19 mouse cellular contexts compared by ENCODE assay signal in the genomic region with DNA sequence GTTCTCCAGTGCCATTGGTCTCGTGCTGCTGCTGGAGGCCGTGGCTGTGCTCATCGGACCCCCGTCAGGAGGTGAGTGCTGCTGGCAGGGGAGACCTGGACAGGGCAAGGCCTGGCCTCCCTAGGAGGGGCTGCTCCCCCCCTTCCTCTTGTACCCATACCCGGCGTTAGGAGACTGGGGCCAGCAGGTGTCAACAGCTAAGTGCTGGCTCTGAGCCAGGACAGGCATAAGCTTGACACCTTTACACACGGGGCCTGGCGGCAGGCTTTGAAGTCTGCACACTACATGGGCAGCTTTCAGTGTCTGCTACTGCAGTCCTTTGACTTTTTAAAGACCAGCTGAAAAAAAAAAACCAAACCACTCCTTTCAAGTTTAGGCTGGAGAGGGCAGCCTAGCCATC. TPM values are rescaled to one million over a fixed set of nuclear protein-coding genes. Genes with fewer than 3 reads are reported as not detected.
DNase-seq lines count a peak whose midpoint lies in the region; ATAC-seq and TF ChIP-seq lines count a peak whose summit lies in the region.
"Had no signal": no experiment of that assay in that cellular context is flagged by ENCODE, and none has a peak within 500 bp of the region (broad histone marks: within the 10 kb centered on the region; RNA-seq: fewer than 3 reads in every experiment).

No protein-coding gene starts in this region.

- H3K27ac ChIP-seq in gastrocnemius, adult 2 months, result peak overlapping the region; percentile 97
- no peak overlapping the region for H3K27ac ChIP-seq in heart, postnatal 0 days (ENCODE audit: low read depth)
- H3K27ac ChIP-seq in liver, embryonic 12.5 days, result peak overlapping the region; percentile 42; the same call in 1 of the 2 replicates
- H3K27ac ChIP-seq in liver, embryonic 11.5 days (ENCODE audit: low read depth, low read length), result no peak overlapping the region
- H3K27ac ChIP-seq in liver, postnatal 0 days (ENCODE audit: low read depth), result no peak overlapping the region
- H3K27ac ChIP-seq in midbrain, embryonic 14.5 days (replicated peaks; ENCODE audit: low read depth, low read length), result no peak overlapping the region
- H3K27ac ChIP-seq: hindbrain, embryonic 15.5 days had no signal

- no peak overlapping the region for H3K4me2 ChIP-seq in heart, postnatal 0 days (ENCODE audit: low read depth, low read length)
- no peak overlapping the region for H3K4me2 ChIP-seq in liver, embryonic 12.5 days
- H3K4me2 ChIP-seq in liver, embryonic 11.5 days, result no peak overlapping the region
- H3K4me2 ChIP-seq in liver, postnatal 0 days (ENCODE audit: low read depth, low read length), result no peak overlapping the region
- H3K4me2 ChIP-seq in midbrain, embryonic 14.5 days (ENCODE audit: low read length), result no peak overlapping the region
- H3K4me2 ChIP-seq: hindbrain, embryonic 15.5 days; limb, embryonic 12.5 days; midbrain, embryonic 11.5 days had no signal

- 45% methylated on average over 8 of the region's 8 CpGs for WGBS in heart, postnatal 0 days
- 83% methylated on average over 8 of the region's 8 CpGs for WGBS in liver, embryonic 12.5 days (ENCODE audit: insufficient replicate concordance)
- 78% methylated on average over 8 of the region's 8 CpGs for WGBS in liver, embryonic 11.5 days
- WGBS in liver, postnatal 0 days (ENCODE audit: insufficient replicate concordance), result 88% methylated on average over 8 of the region's 8 CpGs
- 85% methylated on average over 8 of the region's 8 CpGs for WGBS in midbrain, embryonic 14.5 days

- peak overlapping the region; percentile 38 for H3K4me3 ChIP-seq in gastrocnemius, adult 2 months
- no peak overlapping the region for H3K4me3 ChIP-seq in heart, postnatal 0 days (ENCODE audit: low read depth, low read length)
- H3K4me3 ChIP-seq in liver, embryonic 12.5 days, result no peak overlapping the region
- H3K4me3 ChIP-seq in liver, embryonic 11.5 days (ENCODE audit: low read depth, low read length), result no peak overlapping the region
- no peak overlapping the region for H3K4me3 ChIP-seq in liver, postnatal 0 days (ENCODE audit: low read depth, low read length)
- no peak overlapping the region for H3K4me3 ChIP-seq in midbrain, embryonic 14.5 days (replicated peaks; ENCODE audit: low read depth, low read length)
- H3K4me3 ChIP-seq: hindbrain, embryonic 15.5 days; limb, embryonic 12.5 days had no signal

- ATAC-seq in heart, postnatal 0 days (ENCODE audit: insufficient read depth, low read depth), result peak; percentile 21; the same call in 1 of the 2 replicates
- ATAC-seq in liver, embryonic 12.5 days, result no peak
- ATAC-seq in liver, embryonic 11.5 days (replicated peaks; ENCODE audit: low FRiP score), result no peak
- ATAC-seq in liver, postnatal 0 days, result no peak
- no peak for ATAC-seq in midbrain, embryonic 14.5 days (ENCODE audit: low FRiP score, low TSS enrichment)
- ATAC-seq: activated CD4-positive, CD25-positive, alpha-beta regulatory T cell, adult 4 months; forebrain, postnatal 0 days had no signal

- H3K36me3 ChIP-seq in heart, postnatal 0 days (replicated peaks; ENCODE audit: control insufficient read depth, insufficient read depth, low read length), result peaks cover 34% of the 10 kb centered on the region
- H3K36me3 ChIP-seq in liver, embryonic 12.5 days, result peaks cover 94% of the 10 kb centered on the region
- peaks cover 53% of the 10 kb centered on the region for H3K36me3 ChIP-seq in liver, embryonic 11.5 days (ENCODE audit: control insufficient read depth, insufficient read depth, low read length)
- peaks cover 61% of the 10 kb centered on the region for H3K36me3 ChIP-seq in liver, postnatal 0 days (replicated peaks; ENCODE audit: insufficient read depth, low read length)
- H3K36me3 ChIP-seq in midbrain, embryonic 14.5 days (ENCODE audit: control insufficient read depth, insufficient read depth, low read length), result peaks cover 55% of the 10 kb centered on the region

- no peak for DNase-seq in gastrocnemius, adult 2 months
- DNase-seq in gastrocnemius, adult 18-20 months (ENCODE audit: low spot score), result no peak
- DNase-seq in heart, postnatal 0 days (ENCODE audit: low spot score), result no peak
- DNase-seq in heart, adult 8-10 months (ENCODE audit: low spot score), result no peak
- no peak for DNase-seq in liver, embryonic 11.5 days (ENCODE audit: low spot score)
- peak; percentile 17 for DNase-seq in liver, postnatal 0 days
- no peak for DNase-seq in midbrain, embryonic 14.5 days
- DNase-seq: adrenal gland, postnatal 10 days; cerebellum, adult 18-20 months; forebrain, postnatal 0 days; gastrocnemius, postnatal 36 days; kidney, adult 9 months; kidney, postnatal 14 days had no signal

- TF ChIP-seq CTCF in gastrocnemius, adult 2 months (IDR thresholded peaks at IDR 0.05), result no peak
- no peak for TF ChIP-seq CTCF in heart, postnatal 0 days (IDR thresholded peaks at IDR 0.05; ENCODE audit: low read depth)
- TF ChIP-seq CTCF in liver, postnatal 0 days (IDR thresholded peaks at IDR 0.05; ENCODE audit: low read depth), result no peak

- no peaks in the 10 kb centered on the region for H3K9me3 ChIP-seq in heart, postnatal 0 days (replicated peaks; ENCODE audit: control insufficient read depth, low read length)
- H3K9me3 ChIP-seq in liver, embryonic 12.5 days (replicated peaks), result no peaks in the 10 kb centered on the region
- H3K9me3 ChIP-seq in liver, embryonic 11.5 days (ENCODE audit: control insufficient read depth, low read length), result no peaks in the 10 kb centered on the region
- H3K9me3 ChIP-seq in liver, postnatal 0 days (ENCODE audit: low read length), result no peaks in the 10 kb centered on the region
- no peaks in the 10 kb centered on the region for H3K9me3 ChIP-seq in midbrain, embryonic 14.5 days (ENCODE audit: control insufficient read depth, low read length)
- H3K9me3 ChIP-seq: hindbrain, embryonic 15.5 days; limb, embryonic 12.5 days had no signal

- no peak overlapping the region for H3K9ac ChIP-seq in heart, postnatal 0 days (replicated peaks; ENCODE audit: low read depth, low read length)
- H3K9ac ChIP-seq in liver, embryonic 12.5 days, result no peak overlapping the region
- no peak overlapping the region for H3K9ac ChIP-seq in liver, embryonic 11.5 days (ENCODE audit: low read depth, low read length)
- no peak overlapping the region for H3K9ac ChIP-seq in liver, postnatal 0 days (replicated peaks)
- no peak overlapping the region for H3K9ac ChIP-seq in midbrain, embryonic 14.5 days (replicated peaks; ENCODE audit: low read length)
- H3K9ac ChIP-seq: forebrain, postnatal 0 days; hindbrain, embryonic 15.5 days; limb, embryonic 12.5 days had no signal

- no peak for TF ChIP-seq EP300 in heart, postnatal 0 days (IDR thresholded peaks at IDR 0.05; ENCODE audit: low read depth)
- no peak for TF ChIP-seq EP300 in liver, postnatal 0 days (IDR thresholded peaks at IDR 0.05; ENCODE audit: low read depth)

- H3K27me3 ChIP-seq in heart, postnatal 0 days (ENCODE audit: control insufficient read depth, insufficient read depth, low read length), result no peaks in the 10 kb centered on the region
- H3K27me3 ChIP-seq in liver, embryonic 12.5 days (replicated peaks), result no peaks in the 10 kb centered on the region
- H3K27me3 ChIP-seq in liver, embryonic 11.5 days (replicated peaks; ENCODE audit: control insufficient read depth, insufficient read depth, low read length), result no peaks in the 10 kb centered on the region
- H3K27me3 ChIP-seq in liver, postnatal 0 days (ENCODE audit: insufficient read depth, low read length), result no peaks in the 10 kb centered on the region
- no peaks in the 10 kb centered on the region for H3K27me3 ChIP-seq in midbrain, embryonic 14.5 days (ENCODE audit: control insufficient read depth, insufficient read depth, low read length)
- H3K27me3 ChIP-seq: CH12.LX; hindbrain, embryonic 15.5 days; limb, embryonic 12.5 days had no signal

- H3K4me1 ChIP-seq in heart, postnatal 0 days (ENCODE audit: control insufficient read depth, insufficient read depth), result peaks cover 38% of the 10 kb centered on the region
- H3K4me1 ChIP-seq in liver, embryonic 12.5 days, result peaks cover 70% of the 10 kb centered on the region
- peaks cover 40% of the 10 kb centered on the region for H3K4me1 ChIP-seq in liver, embryonic 11.5 days (replicated peaks; ENCODE audit: control insufficient read depth, insufficient read depth, low read length)
- H3K4me1 ChIP-seq in liver, postnatal 0 days (ENCODE audit: insufficient read depth), result peaks cover 14% of the 10 kb centered on the region
- H3K4me1 ChIP-seq in midbrain, embryonic 14.5 days (ENCODE audit: control insufficient read depth, insufficient read depth, low read length), result no peaks in the 10 kb centered on the region
- H3K4me1 ChIP-seq: hindbrain, embryonic 15.5 days had no signal

- intact Hi-C loops in gastrocnemius, adult 2 months (cut with DNase I), result no loop called here

RNA-seq across cellular contexts. Expression of gene Slc16a3, which starts 8.8 kb away (rescaled TPM):
- total RNA-seq in gastrocnemius, adult 2 months (2021), result 100 to 1,000 TPM; 295 to 479 TPM
- 100 to 1,000 TPM; 257 to 298 TPM for total RNA-seq in gastrocnemius, adult 18-20 months (2021)
- total RNA-seq in heart, postnatal 0 days (2014; rRNA removed; ENCODE audit: low replicate concordance), result 153 and 260 TPM in 2 replicates
- 15.6 and 17.0 TPM in 2 replicates for polyA plus RNA-seq in heart, postnatal 0 days (2015; fragmentation: Nextera tagmentation; extraction: Ambion mirVana)
- 1 to 10 TPM; 1.0 to 3.7 (median 1.3) TPM for total RNA-seq in heart, adult 8-10 months (2022)
- polyA plus RNA-seq in liver, embryonic 12.5 days (2016; fragmentation: Nextera tagmentation; extraction: Ambion mirVana), result 166 and 170 TPM in 2 replicates
- polyA plus RNA-seq in liver, embryonic 11.5 days (2014; fragmentation: Nextera tagmentation; extraction: Ambion mirVana), result 257 and 272 TPM in 2 replicates
- polyA plus RNA-seq in liver, postnatal 0 days (2015; fragmentation: Nextera tagmentation; extraction: Ambion mirVana), result 9.9 and 13.9 TPM in 2 replicates
- 3.4 and 4.8 TPM in 2 replicates for polyA plus RNA-seq in midbrain, embryonic 14.5 days (2014; fragmentation: Nextera tagmentation; extraction: Ambion mirVana)

RNA-seq across cellular contexts. Expression of gene Ccdc57, which starts 24.4 kb away (rescaled TPM):
- 1 to 10 TPM; 3.4 to 3.6 TPM for total RNA-seq in gastrocnemius, adult 2 months (2021)
- total RNA-seq in gastrocnemius, adult 18-20 months (2021), result 1 to 10 TPM; 3.0 to 3.5 TPM
- 0.43 and 1.5 TPM in 2 replicates for total RNA-seq in heart, postnatal 0 days (2014; rRNA removed; ENCODE audit: low replicate concordance)
- 1.3 and 1.6 TPM in 2 replicates for polyA plus RNA-seq in heart, postnatal 0 days (2015; fragmentation: Nextera tagmentation; extraction: Ambion mirVana)
- 1 to 10 TPM in 2 of 4 experiments, under 1 TPM in 2; 0.72 to 1.7 (median 1.2) TPM for total RNA-seq in heart, adult 8-10 months (2022)
- polyA plus RNA-seq in liver, embryonic 12.5 days (2016; fragmentation: Nextera tagmentation; extraction: Ambion mirVana), result 2.9 and 3.2 TPM in 2 replicates
- polyA plus RNA-seq in liver, embryonic 11.5 days (2014; fragmentation: Nextera tagmentation; extraction: Ambion mirVana), result 4.2 and 4.7 TPM in 2 replicates
- polyA plus RNA-seq in liver, postnatal 0 days (2015; fragmentation: Nextera tagmentation; extraction: Ambion mirVana), result 1.2 and 1.4 TPM in 2 replicates
- polyA plus RNA-seq in midbrain, embryonic 14.5 days (2014; fragmentation: Nextera tagmentation; extraction: Ambion mirVana), result 5.5 and 7.0 TPM in 2 replicates

RNA-seq across cellular contexts. Expression of gene Csnk1d, which starts 34.1 kb away (rescaled TPM):
- total RNA-seq in gastrocnemius, adult 2 months (2021), result 10 to 100 TPM; 50.0 to 53.7 TPM
- total RNA-seq in gastrocnemius, adult 18-20 months (2021), result 10 to 100 TPM; 48.7 to 57.4 TPM
- total RNA-seq in heart, postnatal 0 days (2014; rRNA removed; ENCODE audit: low replicate concordance), result 51.9 and 52.8 TPM in 2 replicates
- polyA plus RNA-seq in heart, postnatal 0 days (2015; fragmentation: Nextera tagmentation; extraction: Ambion mirVana), result 42.0 and 46.7 TPM in 2 replicates
- total RNA-seq in heart, adult 8-10 months (2022), result 10 to 100 TPM; 52.1 to 61.2 (median 56.3) TPM
- polyA plus RNA-seq in liver, embryonic 12.5 days (2016; fragmentation: Nextera tagmentation; extraction: Ambion mirVana), result 58.4 and 61.1 TPM in 2 replicates
- 62.2 and 66.5 TPM in 2 replicates for polyA plus RNA-seq in liver, embryonic 11.5 days (2014; fragmentation: Nextera tagmentation; extraction: Ambion mirVana)
- 29.9 and 30.0 TPM in 2 replicates for polyA plus RNA-seq in liver, postnatal 0 days (2015; fragmentation: Nextera tagmentation; extraction: Ambion mirVana)
- polyA plus RNA-seq in midbrain, embryonic 14.5 days (2014; fragmentation: Nextera tagmentation; extraction: Ambion mirVana), result 81.5 and 85.8 TPM in 2 replicates

Comparison
In these comparisons a context has a peak if more than half of its experiments do, and no peak if none do; other contexts are left out.
1. H3K27ac ChIP-seq: peak in gastrocnemius, adult 2 months (single experiment) and liver, embryonic 12.5 days (single experiment); none in heart, postnatal 0 days (single experiment), liver, embryonic 11.5 days (single experiment), liver, postnatal 0 days (single experiment) and midbrain, embryonic 14.5 days (single experiment).